Mouse (Mus musculus): ENCODE results near the gene Phc2. TPM values are rescaled to one million over a fixed set of nuclear protein-coding genes. Genes with fewer than 3 reads are reported as not detected.

Phc2 gene
- polyA plus RNA-seq, 2 experiments from 2014 or later = 12.2 to 14.2 TPM

DNA sequence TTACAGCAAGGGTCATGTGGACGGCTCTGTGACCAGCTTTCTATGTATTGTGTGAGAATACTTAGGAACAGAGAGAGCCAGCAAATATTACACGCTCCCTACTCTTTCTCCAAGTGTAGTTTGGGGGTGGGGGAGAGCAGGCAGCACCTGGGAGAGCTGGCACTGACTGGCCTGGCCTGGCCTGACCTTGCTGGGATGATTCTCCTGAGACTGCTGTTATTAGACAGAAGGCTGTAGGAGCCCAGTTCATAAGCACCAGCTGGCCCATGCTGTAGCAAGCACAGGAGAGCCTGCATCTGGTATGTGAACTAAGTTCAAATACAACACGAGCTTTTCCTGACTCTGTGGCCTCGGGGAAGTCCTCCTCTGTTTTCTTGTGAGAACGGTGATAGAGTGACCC, 38.7 kb downstream of the Phc2 start:
- no peak for ATAC-seq

DNA sequence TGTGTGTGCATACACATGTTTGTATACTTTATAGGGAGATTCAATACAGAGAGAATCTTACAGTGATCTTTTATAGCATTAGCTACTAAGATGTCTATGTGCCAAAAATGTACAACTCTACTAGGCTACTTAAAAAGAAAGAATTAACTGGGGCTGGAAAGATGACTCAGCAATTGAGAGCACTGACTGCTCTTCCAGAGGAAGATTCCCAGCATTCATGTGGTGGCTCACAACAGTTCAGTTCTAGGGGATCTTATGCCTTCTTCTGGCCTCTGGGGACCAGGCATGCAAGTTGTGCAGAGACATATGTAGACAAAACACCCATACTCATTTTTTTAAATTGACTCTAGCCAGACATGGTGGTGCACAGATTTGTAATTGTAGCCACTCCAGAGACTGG, 39.8 kb downstream of the Phc2 start:
- ATAC-seq = no peak

DNA sequence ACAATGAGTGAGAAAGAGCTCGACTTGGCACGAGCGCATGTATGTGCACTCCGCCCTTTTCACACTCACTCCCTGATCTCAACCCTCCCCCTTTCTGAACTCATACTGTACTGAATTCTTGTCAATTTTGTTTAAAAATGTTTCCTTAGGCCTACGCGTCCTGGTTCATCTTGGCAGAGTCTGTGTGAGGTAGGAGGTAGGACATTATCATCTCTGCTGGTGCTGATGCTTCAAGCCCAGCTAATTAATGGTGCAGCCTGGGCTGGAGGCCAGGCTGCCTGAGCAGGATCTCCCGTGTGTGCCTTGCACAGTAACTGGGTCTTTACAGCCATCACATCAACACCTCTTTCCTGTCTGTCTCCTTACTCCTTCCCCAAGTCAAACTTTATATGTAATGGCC, 40.6 kb downstream of the Phc2 start:
- no peak for ATAC-seq

DNA sequence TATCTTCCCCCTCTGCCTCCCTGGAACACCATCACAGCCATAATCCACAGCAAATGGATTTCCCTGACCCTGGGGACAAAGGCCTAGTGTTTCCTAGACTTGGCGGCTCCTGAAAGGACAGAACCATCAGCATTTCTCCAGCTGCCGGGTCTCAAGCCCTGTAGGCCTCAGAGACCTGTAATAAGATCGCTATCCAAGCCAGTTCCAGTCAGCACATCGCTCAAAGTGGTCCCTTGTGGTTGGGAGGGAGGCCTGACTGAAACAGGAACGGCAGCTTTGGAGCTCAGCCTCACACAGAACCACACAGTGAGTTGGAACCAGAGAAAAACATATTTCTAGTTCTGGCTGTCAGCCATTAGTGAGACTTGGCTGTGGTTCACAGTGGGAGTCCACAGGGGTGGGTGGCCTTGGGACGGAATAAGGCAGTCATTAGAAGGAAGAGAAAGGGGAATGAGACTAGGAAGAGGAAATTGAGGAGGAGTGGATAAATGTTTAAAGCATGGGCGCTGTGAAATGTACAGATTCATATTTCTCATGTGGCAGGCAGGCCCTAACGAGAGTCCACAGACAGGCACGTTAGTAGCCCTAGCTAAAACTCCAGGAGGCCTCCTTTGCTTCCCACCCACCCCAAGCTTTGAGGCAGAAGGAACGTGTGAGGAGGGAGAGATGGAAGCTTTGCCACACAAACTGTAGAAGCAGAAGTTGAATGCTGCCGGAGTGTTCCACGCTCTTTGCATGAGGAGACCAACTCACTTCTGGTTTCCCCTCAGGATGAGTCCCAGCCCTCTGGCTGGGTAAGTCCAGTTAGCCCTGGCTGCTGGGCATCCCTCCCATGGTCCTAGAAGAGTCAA, 43.7 kb downstream of the Phc2 start:
- ATAC-seq = no peak

DNA sequence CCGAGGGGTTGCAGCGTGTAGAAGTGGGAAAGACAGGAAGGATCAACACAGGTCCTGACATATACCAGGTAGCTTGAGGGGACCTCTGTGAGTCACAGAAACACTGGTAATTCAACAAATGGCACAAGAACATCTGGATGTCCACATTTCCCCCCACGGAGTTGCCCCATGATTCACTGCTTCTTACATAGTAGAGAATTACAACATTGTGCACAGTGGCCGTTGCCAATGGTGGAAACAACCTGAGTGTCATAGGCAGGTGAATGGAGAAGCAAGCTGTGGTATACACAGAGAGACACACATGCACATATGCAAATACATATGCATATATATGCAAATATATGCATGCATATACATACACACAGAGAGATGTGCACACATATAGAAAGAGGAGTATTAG, 45.4 kb downstream of the Phc2 start:
- ATAC-seq = no peak

DNA sequence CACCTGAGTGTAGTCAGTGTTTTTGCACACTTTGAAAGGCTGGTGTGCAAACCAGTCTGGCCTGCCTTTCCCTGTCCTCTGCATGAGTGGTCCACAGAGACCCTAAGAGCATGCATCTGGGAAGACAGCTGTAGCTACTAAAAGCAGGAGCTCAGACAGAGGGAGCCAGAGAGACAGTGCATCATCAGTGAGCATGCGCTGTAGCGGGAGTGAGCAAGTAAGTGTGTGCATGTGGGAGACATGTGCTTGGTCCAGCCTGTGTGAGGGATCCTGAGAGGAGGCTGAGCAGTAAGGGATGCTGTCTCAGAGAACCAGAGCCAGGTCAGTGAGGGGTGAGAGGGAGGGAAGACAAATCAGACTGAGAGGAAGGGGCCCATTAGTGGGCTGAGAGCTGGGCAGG, 46.0 kb downstream of the Phc2 start:
- ATAC-seq = no peak

DNA sequence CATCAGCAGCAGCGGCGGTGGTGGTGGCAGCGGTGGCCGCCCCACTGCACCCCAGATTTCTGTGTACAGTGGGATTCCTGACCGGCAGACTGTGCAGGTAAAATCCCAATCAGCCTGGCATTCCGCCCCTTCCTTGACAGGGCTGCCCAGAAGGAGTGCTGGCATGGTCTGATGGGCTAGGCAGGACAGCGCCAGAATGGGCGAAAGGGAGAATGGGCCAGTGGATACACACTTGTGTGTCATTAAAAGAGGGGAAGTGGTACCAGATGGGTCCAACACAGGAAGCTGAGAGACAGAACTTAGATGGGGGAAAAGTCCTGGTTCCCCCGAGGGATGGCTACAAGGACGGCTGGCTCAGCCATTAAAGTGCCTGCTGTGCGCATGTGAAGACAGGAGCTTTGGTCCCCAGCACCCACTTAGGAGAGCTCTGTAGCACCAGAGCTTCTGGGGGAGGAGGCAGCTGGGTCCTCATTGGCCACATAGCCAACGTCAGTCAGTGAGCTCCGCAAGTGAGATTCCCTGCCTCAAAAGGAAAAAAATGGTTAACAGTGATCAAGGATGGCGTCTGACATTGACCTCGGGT, 50.7 kb downstream of the Phc2 start:
- no peak for ATAC-seq

DNA sequence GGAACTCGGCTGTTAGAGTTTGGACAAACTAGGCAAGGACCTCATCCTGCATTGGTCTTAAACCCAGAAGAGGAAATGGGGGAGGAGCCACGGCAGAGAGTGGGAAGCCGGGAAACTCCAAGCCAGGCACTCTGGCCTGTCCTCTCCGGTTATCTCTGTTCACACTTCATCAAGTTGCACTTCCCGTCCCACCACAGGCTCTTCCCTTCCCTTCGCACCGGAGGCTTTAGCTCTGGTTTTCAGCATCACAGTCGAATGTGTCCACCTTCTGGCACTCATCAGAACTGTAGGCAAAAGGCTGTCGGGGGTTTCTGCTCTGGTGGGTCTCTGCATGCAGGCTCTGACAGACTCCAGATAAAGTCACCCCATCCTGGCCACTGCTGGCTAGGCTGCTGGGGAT, 52.1 kb downstream of the Phc2 start:
- ATAC-seq = no peak

DNA sequence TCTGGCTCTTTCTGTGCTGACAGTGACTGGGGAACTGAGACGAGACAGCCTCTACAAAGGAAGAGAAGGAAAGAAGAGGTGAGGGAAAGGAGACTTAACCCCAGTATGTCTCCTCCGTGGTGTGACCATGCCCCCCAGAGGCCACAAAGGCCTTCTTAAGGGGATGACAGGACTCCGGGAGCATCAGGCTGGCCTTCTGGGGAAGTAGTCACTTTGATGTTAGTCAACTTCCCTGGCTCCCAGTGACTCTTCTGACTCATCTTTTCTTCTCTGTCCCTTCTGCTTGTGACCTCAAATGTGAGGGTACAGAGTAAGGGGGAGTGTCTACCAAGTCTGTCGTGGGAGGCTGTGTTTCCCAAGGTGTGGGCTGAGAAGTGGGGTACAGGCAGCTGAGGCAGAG, 52.9 kb downstream of the Phc2 start:
- no peak for ATAC-seq

DNA sequence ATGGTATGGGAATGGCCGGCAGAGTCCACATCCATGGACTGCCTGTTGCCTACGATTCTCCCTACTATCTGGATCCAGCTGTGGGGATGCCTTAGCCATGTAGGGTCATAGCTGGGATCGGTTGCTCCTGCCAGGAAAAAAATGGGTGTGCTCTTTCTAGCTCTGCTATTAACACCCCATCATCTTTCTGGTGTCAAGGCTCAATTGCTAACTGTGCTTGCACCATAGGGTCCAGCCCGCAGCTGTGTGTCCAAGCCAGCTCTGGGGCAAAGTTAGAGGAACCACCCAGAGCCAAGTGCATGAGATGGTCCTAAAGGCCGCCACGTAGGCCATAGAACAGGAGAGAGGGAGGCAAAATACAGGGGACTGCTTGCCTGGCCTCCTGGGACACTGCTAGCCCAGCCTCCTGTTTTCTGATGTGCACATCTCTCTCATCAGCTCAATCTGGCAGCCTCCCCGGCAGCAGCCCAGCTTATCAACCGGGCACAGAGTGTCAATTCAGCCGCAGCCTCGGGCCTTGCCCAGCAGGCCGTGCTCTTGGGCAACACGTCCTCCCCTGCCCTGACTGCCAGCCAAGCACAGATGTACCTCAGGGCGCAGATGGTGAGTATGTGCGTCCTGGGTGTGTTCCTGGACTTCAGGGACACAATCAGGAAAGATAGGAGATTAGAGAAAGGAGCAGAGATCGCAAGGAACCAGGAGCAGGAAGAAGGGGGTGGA, 54.7 kb downstream of the Phc2 start:
- ATAC-seq = no peak

DNA sequence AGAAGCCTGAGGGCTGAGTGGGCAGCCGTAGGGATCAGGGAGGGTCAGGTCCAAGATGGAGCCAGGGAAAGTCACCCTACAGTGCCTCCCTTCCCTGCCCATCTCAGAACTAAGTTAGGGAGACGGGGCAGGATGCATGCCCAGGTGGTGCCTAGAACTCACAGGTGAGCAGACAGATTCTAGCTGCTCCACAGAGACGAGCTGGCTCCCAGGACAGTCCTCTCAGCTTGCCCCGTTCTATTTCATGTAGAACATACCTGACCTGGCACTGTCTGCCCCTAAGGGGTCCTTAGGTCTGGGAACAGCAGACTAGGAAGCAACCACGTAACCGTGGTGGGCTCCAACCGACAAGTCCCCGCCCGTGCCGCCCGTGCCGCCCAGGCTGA, 55.3 kb downstream of the Phc2 start:
- ATAC-seq = no peak

DNA sequence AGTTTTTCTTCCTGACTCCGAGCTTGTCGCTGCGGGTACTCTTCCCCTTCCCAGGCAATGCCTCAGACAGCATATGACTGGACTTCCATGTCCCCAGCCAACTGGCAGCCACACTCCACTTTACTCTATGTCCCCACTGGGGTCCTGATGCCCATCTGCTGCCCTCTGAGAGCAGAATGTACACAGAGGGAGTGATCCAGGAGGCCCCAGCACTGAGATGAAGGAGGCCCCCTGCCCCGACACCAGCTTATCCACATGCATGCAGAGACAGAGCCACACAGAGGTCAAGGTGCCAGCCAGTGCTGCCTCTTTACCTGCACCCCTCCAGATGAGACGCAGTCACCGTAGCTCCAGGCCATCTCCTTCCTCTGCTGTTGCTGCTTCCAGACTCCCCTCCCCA, 55.8 kb downstream of the Phc2 start:
- ATAC-seq = no peak

DNA sequence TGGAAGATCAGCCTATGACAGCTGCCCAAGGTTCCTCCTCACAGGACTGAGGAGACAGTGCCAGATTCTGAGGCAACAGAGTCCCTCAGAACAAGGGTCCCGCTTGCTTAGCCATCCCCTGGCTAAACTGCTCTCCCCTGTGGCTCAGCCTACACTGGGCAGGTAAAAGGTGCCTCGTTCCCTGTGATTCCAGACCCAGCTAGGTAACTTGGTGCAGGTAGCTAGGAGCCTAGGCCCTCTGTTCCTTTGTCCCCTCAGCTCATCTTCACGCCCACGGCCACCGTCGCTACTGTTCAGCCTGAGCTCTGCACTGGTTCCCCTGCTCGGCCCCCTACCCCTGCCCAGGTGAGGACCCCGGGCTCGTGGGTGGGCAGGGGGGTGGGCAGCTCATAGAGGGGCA, 56.3 kb downstream of the Phc2 start:
- ATAC-seq = no peak

DNA sequence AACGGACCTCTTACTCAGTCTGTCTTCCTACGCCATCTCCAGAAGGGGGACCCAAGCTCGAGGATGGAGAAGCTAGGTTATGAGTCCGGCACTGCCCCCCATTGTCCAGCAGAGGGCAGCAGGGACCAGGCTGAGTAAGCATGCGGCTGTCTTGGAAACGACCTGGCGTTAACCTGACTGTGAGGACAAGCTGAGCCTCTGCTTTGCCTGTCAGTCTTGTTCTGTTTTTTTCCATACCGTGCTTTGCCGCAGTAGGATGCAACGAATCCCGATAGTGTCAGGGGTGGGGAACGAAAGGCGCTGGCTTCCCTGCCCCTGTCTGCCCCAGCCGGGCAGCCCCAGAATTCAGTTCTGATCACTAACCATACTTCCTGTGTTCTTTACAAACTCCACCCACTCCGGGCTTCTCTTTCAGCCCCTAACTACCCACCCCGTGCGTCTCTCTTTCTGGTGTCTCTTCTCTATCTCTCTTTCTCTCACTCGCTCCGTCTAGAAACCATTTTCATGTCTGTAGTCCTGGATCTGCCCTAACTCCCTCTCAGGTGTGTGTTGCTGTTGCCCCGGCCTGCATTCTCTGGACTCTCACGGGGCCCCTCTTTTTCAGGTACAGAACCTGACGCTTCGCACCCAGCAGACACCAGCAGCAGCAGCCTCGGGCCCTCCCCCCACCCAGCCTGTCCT, 57.1 kb downstream of the Phc2 start:
- peak; percentile 89 for ATAC-seq

DNA sequence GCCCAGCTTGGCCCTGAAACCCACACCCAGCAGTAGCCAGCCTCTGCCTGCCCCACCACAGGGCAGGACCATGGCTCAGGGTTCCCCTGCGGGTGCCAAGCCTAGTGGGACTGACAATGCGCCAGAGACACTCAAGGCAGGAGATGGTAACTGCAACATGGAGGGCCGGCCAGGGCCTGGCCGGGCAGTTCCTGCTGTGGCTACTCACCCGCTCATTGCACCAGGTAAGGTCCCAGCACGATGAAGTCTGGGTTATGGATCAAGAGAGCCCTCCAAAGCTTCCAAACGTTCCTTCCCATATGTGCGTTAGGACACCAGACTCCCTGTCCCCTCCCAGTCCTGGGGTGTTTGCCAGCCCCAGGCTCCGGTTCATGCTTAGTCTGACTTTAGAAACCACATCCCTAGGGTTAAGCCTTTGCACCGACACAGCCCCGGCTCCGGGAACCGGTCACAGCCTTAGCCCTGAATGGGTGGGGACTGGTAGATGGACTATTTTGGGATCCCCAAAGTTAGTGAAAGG, 57.7 kb downstream of the Phc2 start:
- ATAC-seq = no peak

DNA sequence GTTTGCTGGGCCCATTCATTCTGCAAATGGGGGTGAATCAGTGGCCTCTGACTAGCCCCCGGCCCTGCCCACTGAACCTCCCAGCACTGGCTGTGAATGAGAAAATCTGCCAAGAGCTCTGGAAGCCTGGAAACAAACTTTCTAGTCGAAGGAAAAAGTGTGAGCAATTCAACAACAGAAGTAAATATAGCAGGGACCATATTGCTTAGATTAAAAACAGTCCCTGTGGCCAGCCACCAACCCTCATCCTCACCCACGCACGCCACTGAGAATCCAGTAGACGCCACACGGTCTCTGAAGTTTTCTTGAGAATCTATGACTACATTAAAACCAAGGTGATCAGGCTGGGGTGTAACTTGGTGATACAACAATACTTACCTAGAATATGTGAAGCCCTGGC, 58.4 kb downstream of the Phc2 start:
- no peak for ATAC-seq

DNA sequence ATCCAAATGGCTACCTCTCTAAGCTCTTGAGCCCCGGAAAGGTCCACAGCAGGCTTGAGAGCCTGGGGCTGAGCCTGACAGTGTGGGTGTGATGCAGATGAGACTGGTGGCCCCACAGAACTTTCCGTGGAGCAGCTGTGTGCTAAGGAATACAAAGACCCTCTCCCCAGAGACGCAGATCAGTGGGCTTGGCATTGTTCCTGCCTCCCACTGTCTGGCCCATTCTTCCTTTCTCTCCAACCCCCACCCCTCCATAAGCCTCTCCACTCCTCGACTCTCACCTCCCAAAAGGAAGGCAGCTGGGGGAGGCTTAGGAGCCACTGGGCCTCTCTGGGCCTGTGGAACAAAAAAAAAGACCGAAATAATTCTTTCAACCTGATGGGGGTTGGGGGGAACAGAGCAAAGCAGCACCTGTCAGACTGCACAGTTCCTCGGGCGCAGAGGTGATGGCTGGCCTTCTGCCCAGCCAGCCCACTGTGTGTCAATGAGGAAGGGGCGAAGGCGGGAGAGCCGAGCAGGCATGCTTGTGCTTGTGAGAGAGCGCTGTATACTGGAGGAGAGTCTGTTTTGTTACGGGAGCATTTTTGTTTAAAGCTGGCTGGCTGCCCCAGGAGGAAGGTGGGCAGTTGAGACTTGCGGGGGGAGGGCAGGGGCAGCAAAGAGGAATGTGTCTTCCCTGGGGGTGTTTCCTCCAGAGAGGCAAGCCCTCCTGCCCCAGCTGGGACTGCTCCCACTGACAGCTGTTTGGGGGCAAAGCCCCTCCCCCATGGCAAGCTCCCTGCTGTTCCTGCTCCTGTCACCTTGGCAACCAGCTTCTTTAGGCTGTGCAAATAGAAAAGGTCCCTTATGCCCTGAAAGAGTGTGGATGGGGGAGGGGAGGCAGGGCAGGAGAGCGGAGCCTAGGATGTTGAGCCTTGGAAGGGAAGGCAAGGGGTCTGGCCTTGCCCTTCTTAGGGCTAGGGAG, 61.0 kb downstream of the Phc2 start:
- ATAC-seq = no peak

DNA sequence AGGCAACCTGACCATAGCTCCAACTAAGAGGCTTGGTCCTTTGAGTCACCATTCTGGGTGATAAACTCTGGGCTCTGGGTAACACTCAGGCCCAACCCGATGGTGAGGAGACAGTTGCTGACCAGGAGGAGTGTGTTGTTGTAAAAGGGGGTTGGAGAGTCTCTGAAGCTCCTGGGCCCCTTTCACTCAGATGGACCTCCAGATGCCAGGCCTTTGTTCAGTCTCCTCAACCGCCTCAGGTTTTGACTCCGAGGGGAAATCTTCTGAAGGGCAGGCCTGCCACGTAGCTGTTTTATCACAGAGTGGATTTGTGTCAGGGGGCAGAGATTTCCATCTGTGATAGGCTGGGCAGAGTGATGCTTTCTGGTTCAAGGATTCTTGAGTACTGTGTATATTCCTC, 61.8 kb downstream of the Phc2 start:
- no peak for ATAC-seq

DNA sequence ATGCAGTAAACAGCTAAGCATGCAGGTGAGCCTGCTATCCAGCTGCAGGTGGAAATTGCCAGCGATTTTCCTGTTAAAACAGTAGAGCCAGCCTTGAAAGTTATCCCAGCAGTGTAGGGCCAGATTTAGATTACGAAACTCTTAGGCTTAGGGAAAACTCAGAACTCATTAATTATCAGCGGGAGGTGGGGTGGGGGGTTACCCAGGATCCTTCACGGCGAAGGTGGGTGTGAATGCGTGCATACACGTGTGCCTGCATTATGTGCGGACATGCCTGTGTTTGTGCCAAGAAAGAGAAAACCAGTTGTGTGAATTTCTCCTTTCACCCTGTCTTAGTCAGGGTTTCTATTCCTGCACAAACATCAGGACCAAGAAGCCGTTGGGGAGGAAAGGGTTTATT, 62.2 kb downstream of the Phc2 start:
- no peak for ATAC-seq

DNA sequence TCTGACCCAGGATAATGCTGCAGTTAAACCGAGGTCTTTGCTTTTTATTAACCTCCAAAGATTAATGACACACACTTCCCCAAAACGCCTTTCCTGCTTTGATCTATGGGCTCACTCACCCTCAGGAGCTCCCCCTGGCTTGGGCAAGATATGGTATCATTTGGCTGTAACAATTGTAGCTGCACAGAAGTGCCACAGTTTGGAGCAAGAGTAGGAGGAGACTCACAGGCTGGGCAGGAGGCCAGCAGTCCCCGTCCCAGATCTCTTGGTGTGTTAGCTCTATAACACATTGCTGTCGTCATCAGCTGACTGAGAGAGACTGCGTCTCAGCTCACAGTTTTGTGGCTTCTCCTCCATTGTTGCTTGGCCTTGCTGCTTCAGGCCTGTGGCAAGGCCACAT, 65.6 kb downstream of the Phc2 start:
- no peak for ATAC-seq

DNA sequence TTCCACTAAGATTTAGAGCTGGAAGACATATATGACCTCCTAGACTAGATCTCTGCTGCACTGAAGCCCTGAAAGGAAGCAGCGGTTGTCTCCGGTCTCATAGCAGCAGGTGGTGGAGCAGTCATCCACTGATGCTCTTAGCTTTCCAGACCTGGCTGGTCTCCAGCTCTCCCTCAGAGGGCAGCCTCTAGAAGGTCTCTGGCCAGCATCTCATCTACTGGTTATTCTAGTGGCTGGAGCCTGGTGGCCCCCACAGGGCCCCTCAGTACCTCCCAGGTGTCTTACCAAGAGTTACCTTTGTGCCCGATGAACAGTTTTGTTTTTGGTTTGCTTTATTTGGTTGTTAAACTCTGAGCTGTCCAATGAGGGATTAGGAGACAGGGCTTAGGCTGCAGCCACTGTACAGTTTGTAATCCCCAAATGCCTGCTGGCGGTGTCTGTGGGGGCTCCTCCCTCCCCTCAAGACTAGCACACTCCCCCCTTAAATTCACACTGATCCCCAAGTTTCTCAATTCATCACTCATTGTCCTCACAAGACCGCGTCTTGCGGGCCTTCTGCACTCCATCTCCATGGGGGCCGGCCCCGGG, 66.7 kb downstream of the Phc2 start:
- no peak for ATAC-seq

DNA sequence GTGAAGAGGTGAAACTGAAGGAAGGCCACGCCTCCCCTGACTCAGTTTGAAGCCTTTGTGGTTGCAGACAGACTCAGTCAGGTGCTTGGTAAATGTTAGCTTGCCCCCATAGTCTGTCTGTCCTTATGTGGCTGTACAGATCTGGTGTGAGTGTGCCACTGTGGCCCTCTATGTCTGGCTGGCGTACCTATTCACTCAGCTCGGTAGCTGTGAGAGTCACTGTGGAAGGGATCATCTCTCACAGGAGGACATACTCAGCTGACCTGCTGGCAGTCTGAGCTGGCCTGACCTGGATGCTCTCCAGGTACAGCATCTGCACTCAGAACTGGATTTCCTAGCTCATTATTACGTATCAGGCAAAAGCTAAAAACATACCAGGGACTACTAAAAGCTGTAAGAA, 67.3 kb downstream of the Phc2 start:
- ATAC-seq = no peak
